Mouse (Mus musculus) intestine, embryonic 14.5 days (tissue): ENCODE data around the gene Ptbp3. TPM values are rescaled to one million over a fixed set of nuclear protein-coding genes. Genes with fewer than 3 reads are reported as not detected.

ENCODE experiments used
- ATAC-seq: fragments of 200-750 bp; cut with Nextera tagmentation; replicated peaks from 2 replicates; pipeline ENCODE4 v1.8.0; 2017; ENCODE audit warnings: low read depth, moderate number of reproducible peaks, moderate TSS enrichment, moderate library complexity; ENCODE audit not compliant: low FRiP score, low TSS enrichment
- DNase-seq: peaks from one replicate; pipeline ENCODE4 v3.0.0-alpha.2; 2018; ENCODE audit warnings: low spot score
- H3K27ac ChIP-seq: fragments of 300-500 bp; sonication (generic); 2 replicates; pipeline ENCODE4 v1.5.1; 2014; ENCODE audit warnings: low read depth, mild to moderate bottlenecking, control low read depth
- H3K27me3 ChIP-seq: fragments of 300-500 bp; sonication (generic); replicated peaks from 2 replicates; pipeline ENCODE4 v1.6.1; 2014; ENCODE audit warnings: low read length, control low read depth; ENCODE audit not compliant: control insufficient read depth, insufficient read depth
- H3K36me3 ChIP-seq: fragments of 300-500 bp; sonication (generic); 2 replicates; pipeline ENCODE4 v1.6.1; 2014; ENCODE audit warnings: low read length, control low read depth; ENCODE audit not compliant: control insufficient read depth, insufficient read depth
- H3K4me1 ChIP-seq: fragments of 300-500 bp; sonication (generic); replicated peaks from 2 replicates; pipeline ENCODE4 v1.6.1; 2014; ENCODE audit warnings: low read length, control low read depth, mixed read lengths; ENCODE audit not compliant: control insufficient read depth, insufficient read depth
- H3K4me2 ChIP-seq: fragments of 300-500 bp; sonication (generic); 2 replicates; pipeline ENCODE4 v1.6.1; 2014; ENCODE audit warnings: low read length
- H3K4me3 ChIP-seq: fragments of 300-500 bp; sonication (generic); 2 replicates; pipeline ENCODE4 v1.5.1; 2014; ENCODE audit warnings: low read depth, low read length, control low read depth, mixed read lengths
- H3K9ac ChIP-seq: fragments of 300-500 bp; sonication (generic); 2 replicates; pipeline ENCODE4 v1.6.1; 2014; ENCODE audit warnings: mild to moderate bottlenecking, low read length
- H3K9me3 ChIP-seq: fragments of 300-500 bp; sonication (generic); 2 replicates; pipeline ENCODE4 v1.6.1; 2016; ENCODE audit warnings: low read length, control low read depth; ENCODE audit not compliant: control insufficient read depth
- WGBS: fragments of 180-500 bp; shearing (Covaris S2); extraction: QIAGEN DNeasy Blood & Tissue Kit; methylation state at CpG from one replicate; pipeline ENCODE4 v1.1.7; 2014; 5-methylcytosine and 5-hydroxymethylcytosine counted together
- polyA plus RNA-seq: library from polyadenylated mRNA; unstranded; fragments of >200 nt; fragmentation: Nextera tagmentation; extraction: Ambion mirVana; gene quantifications from 2 replicates; pipeline ENCODE4 v1.2.1, GENCODE M21; 2014

Ptbp3 gene
- polyA plus RNA-seq, 1 experiment from 2014 or later: 73.7 TPM

DNA sequence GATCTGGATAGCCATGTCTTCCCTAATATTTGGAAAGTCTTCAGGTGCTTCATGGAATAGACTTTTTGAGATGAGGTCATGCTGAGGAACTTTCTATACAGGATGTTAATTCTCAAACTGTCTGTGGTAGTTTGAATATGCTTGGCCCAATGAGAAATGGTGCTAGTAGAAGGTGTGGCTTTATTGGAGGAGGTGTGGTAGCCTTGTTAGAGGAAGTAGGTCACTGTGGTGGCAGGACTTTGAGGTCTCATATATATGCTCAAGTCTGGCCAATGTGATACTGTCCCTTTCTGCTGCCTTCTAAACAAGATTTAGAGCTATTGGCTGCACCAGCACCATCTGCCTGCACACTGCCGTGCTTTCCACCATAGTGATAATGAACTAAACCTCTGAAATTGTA, 18.0 kb downstream of the Ptbp3 start:
- peaks cover 12% of the 10 kb centered on the region; the same call in 1 of the 2 replicates for H3K4me1 ChIP-seq
- H3K36me3 ChIP-seq: no peaks in the 10 kb centered on the region
- DNase-seq: no peak
- no peak overlapping the region for H3K4me2 ChIP-seq
- no peaks in the 10 kb centered on the region for H3K9me3 ChIP-seq
- no peaks in the 10 kb centered on the region for H3K27me3 ChIP-seq
- 71% methylated on average over 1 of the region's 1 CpGs for WGBS
- no peak overlapping the region for H3K9ac ChIP-seq
- no peak for ATAC-seq
- H3K4me3 ChIP-seq: no peak overlapping the region
- no peak overlapping the region for H3K27ac ChIP-seq

DNA sequence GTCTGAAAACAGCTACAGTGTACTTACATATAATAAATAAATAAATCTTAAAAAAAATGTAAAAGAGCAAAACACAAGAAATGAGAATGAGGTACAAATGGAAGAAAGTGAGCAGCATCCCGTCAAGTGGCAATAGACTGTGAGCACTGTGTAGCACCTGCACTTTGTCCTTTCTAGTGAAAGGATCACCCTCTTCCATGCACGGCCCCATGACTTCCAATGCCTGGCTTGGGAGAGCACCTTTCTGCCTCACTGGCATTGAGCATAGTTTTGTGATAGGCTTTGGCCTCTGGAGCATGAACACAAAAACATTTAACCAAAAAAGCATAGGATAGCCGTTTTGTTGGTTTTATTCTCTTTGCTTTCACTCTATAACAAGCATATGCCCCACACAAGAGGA, 21.7 kb downstream of the Ptbp3 start:
- WGBS: 82% methylated on average over 3 of the region's 3 CpGs
- no peaks in the 10 kb centered on the region for H3K27me3 ChIP-seq
- H3K9me3 ChIP-seq: no peaks in the 10 kb centered on the region
- peaks cover 6% of the 10 kb centered on the region; the same call in 1 of the 2 replicates for H3K4me1 ChIP-seq
- no peak for ATAC-seq
- H3K4me3 ChIP-seq: no peak overlapping the region
- no peak overlapping the region for H3K27ac ChIP-seq
- no peak overlapping the region for H3K9ac ChIP-seq
- DNase-seq: no peak
- H3K4me2 ChIP-seq: no peak overlapping the region
- H3K36me3 ChIP-seq: peaks cover 18% of the 10 kb centered on the region

- no peak overlapping the region for H3K4me2 ChIP-seq
- H3K27ac ChIP-seq: no peak overlapping the region
- DNase-seq: no peak
- no peak overlapping the region for H3K9ac ChIP-seq
- peaks cover 24% of the 10 kb centered on the region for H3K36me3 ChIP-seq
- peaks cover 6% of the 10 kb centered on the region; the same call in 1 of the 2 replicates for H3K4me1 ChIP-seq
- no peaks in the 10 kb centered on the region for H3K9me3 ChIP-seq
- no peak overlapping the region for H3K4me3 ChIP-seq
- H3K27me3 ChIP-seq: no peaks in the 10 kb centered on the region
- no peak for ATAC-seq
- 63% methylated on average over 2 of the region's 2 CpGs for WGBS
These were observed 22.4 kb downstream of the Ptbp3 start for GRCm38 (mm10) chr4:59526728-59527127.

DNA sequence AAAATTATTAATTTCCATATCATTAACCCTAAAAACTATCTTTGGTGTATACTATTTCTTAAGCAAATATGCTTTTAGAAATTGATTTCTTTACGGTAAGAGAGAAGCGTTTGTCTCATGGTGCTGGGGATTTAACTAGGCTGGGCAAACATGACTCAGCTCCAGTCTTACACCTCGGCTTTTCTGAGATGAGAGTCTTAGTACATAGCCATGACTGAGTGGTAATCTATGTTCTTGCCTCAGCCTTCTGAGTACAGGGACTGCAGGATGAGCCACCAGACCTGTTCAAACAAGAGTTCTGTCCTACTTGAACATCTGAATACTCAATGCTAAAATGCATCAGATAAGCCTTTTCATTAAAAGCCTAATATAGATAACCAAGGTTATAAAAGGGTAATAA, 24.3 kb downstream of the Ptbp3 start:
- H3K27ac ChIP-seq: no peak overlapping the region
- H3K27me3 ChIP-seq: no peaks in the 10 kb centered on the region
- H3K9ac ChIP-seq: no peak overlapping the region
- H3K9me3 ChIP-seq: no peaks in the 10 kb centered on the region
- ATAC-seq (no peak), DNase-seq (no peak)
- H3K36me3 ChIP-seq: peaks cover 34% of the 10 kb centered on the region
- H3K4me2 ChIP-seq: no peak overlapping the region
- H3K4me1 ChIP-seq: peaks cover 6% of the 10 kb centered on the region; the same call in 1 of the 2 replicates
- H3K4me3 ChIP-seq: no peak overlapping the region
- 68% methylated on average over 3 of the region's 3 CpGs for WGBS

- H3K36me3 ChIP-seq: peaks cover 46% of the 10 kb centered on the region
- ATAC-seq (no peak), DNase-seq (no peak)
- H3K9me3 ChIP-seq: no peaks in the 10 kb centered on the region
- H3K9ac ChIP-seq: no peak overlapping the region
- no peak overlapping the region for H3K4me2 ChIP-seq
- H3K27ac ChIP-seq: no peak overlapping the region
- no peaks in the 10 kb centered on the region for H3K4me1 ChIP-seq
- H3K27me3 ChIP-seq: no peaks in the 10 kb centered on the region
- H3K4me3 ChIP-seq: no peak overlapping the region
These were observed 38.8 kb downstream of the Ptbp3 start for GRCm38 (mm10) chr4:59510321-59510720.

GRCm38 (mm10) chr4:59509558-59509957, 39.6 kb downstream of the Ptbp3 start:
- 93% methylated on average over 2 of the region's 2 CpGs for WGBS
- Histone ChIP-seq H3K4me1 (no peaks in the 10 kb centered on the region), H3K4me2 (no peak overlapping the region), H3K9me3 (no peaks in the 10 kb centered on the region), H3K27me3 (no peaks in the 10 kb centered on the region), H3K36me3 (peaks cover 43% of the 10 kb centered on the region), H3K4me3 (no peak overlapping the region), H3K27ac (no peak overlapping the region), H3K9ac (no peak overlapping the region)
- DNase-seq (no peak), ATAC-seq (no peak)

GRCm38 (mm10) chr4:59507766-59508165, 41.4 kb downstream of the Ptbp3 start:
- Histone ChIP-seq H3K36me3 (peaks cover 30% of the 10 kb centered on the region), H3K4me2 (no peak overlapping the region), H3K9ac (no peak overlapping the region), H3K27ac (no peak overlapping the region), H3K27me3 (no peaks in the 10 kb centered on the region), H3K9me3 (no peaks in the 10 kb centered on the region), H3K4me3 (no peak overlapping the region), H3K4me1 (no peaks in the 10 kb centered on the region)
- WGBS: 79% methylated on average over 2 of the region's 2 CpGs
- no peak for ATAC-seq
- DNase-seq: no peak

GRCm38 (mm10) chr4:59506704-59507103, 42.5 kb downstream of the Ptbp3 start:
- no peak overlapping the region for H3K4me2 ChIP-seq
- DNase-seq: no peak
- no peak overlapping the region for H3K4me3 ChIP-seq
- no peaks in the 10 kb centered on the region for H3K27me3 ChIP-seq
- 100% methylated on average over 3 of the region's 3 CpGs for WGBS
- ATAC-seq: no peak
- no peaks in the 10 kb centered on the region for H3K9me3 ChIP-seq
- peaks cover 25% of the 10 kb centered on the region; the same call in 1 of the 2 replicates for H3K36me3 ChIP-seq
- H3K9ac ChIP-seq: no peak overlapping the region
- H3K27ac ChIP-seq: no peak overlapping the region
- H3K4me1 ChIP-seq: no peaks in the 10 kb centered on the region

- H3K4me1 ChIP-seq: no peaks in the 10 kb centered on the region
- no peak overlapping the region for H3K4me2 ChIP-seq
- H3K27me3 ChIP-seq: no peaks in the 10 kb centered on the region
- no peak overlapping the region for H3K27ac ChIP-seq
- H3K9ac ChIP-seq: no peak overlapping the region
- H3K36me3 ChIP-seq: peaks cover 27% of the 10 kb centered on the region
- no peaks in the 10 kb centered on the region for H3K9me3 ChIP-seq
- no peak for DNase-seq
- no peak overlapping the region for H3K4me3 ChIP-seq
- 92% methylated on average over 3 of the region's 3 CpGs for WGBS
- no peak for ATAC-seq
These were observed 43.7 kb downstream of the Ptbp3 start for GRCm38 (mm10) chr4:59505481-59505880.
